Mouse (Mus musculus) E14TG2a.4 (cell line): ENCODE data around the gene C1s1.
"Not testable (repeated sequence)": the region's sequence is repeated elsewhere in the genome, so short reads cannot be mapped to it uniquely, and the experiment has no call there.

Experiments
- H3K27me3 ChIP-seq: 2 replicates; pipeline ENCODE4 v1.6.1; 2014; ENCODE audit warnings: low read length, control low read depth; ENCODE audit not compliant: insufficient read depth
- H3K36me3 ChIP-seq: 2 replicates; pipeline ENCODE4 v1.6.1; 2014; ENCODE audit warnings: low read length, control low read depth; ENCODE audit not compliant: insufficient read depth
- H3K4me1 ChIP-seq: replicated peaks from 2 replicates; pipeline ENCODE4 v1.6.1; 2014; ENCODE audit warnings: low read depth, low read length, control low read depth
- H3K4me3 ChIP-seq: replicated peaks from 2 replicates; pipeline ENCODE4 v1.5.1; 2014; ENCODE audit warnings: mild to moderate bottlenecking, low read length
- H3K9me3 ChIP-seq: 2 replicates; pipeline ENCODE4 v1.6.1; 2014; ENCODE audit warnings: low read length, control low read depth
- CTCF ChIP-seq: conservative IDR thresholded peaks from 2 replicates; pipeline ENCODE4 v1.5.1; 2014; ENCODE audit warnings: low read length
- NANOG ChIP-seq: IDR thresholded peaks from 2 replicates; pipeline ENCODE4 v1.6.1; 2014; ENCODE audit warnings: borderline replicate concordance, low read length, mixed read lengths
- POU5F1 ChIP-seq: IDR thresholded peaks from 2 replicates; pipeline ENCODE4 v1.6.1; 2014; ENCODE audit warnings: low read length, borderline replicate concordance

Gene C1s1

GRCm38 (mm10) chr6:124496054-124496453, 46.1 kb downstream of the C1s1 start:
- TF ChIP-seq CTCF (no peak), NANOG (no peak), POU5F1 (no peak)
- Histone ChIP-seq H3K36me3 (no peaks in the 10 kb centered on the region), H3K4me3 (no peak overlapping the region), H3K9me3 (no peaks in the 10 kb centered on the region), H3K4me1 (peaks cover 33% of the 10 kb centered on the region), H3K27me3 (no peaks in the 10 kb centered on the region; the same call in 1 of the 2 replicates)

- TF ChIP-seq CTCF (no peak), NANOG (no peak), POU5F1 (no peak)
- no peaks in the 10 kb centered on the region for H3K9me3 ChIP-seq
- H3K4me1 ChIP-seq, result peaks cover 16% of the 10 kb centered on the region
These were observed 48.3 kb downstream of the C1s1 start for GRCm38 (mm10) chr6:124493886-124494285.

GRCm38 (mm10) chr6:124492842-124493561, 49.2 kb downstream of the C1s1 start, which contains the start of gene C1rl:
Gene C1rl, plus strand, starts transcription at chr6:124493113.
- Histone ChIP-seq H3K9me3 (no peaks in the 10 kb centered on the region), H3K4me3 (peak within 1 kb of the TSS; percentile 37), H3K27me3 (no peaks in the 10 kb centered on the region), H3K36me3 (no peaks in the 10 kb centered on the region), H3K4me1 (peaks cover 16% of the 10 kb centered on the region)
- TF ChIP-seq POU5F1 (no peak), CTCF (peak; percentile 81)

More at GRCm38 (mm10) chr6:124493886-124494285, 48.3 kb downstream of the C1s1 start:
- H3K27me3 ChIP-seq, result no peaks in the 10 kb centered on the region; the same call in 1 of the 2 replicates
- H3K36me3 ChIP-seq, result no peaks in the 10 kb centered on the region
- peak overlapping the region; percentile 37 for H3K4me3 ChIP-seq

GRCm38 (mm10) chr6:124491427-124491826, 50.7 kb downstream of the C1s1 start:
- no peaks in the 10 kb centered on the region for H3K36me3 ChIP-seq
- no peak for TF ChIP-seq CTCF
- TF ChIP-seq NANOG, result no peak
- TF ChIP-seq POU5F1, result no peak
- H3K9me3 ChIP-seq, result no peaks in the 10 kb centered on the region
- H3K27me3 ChIP-seq, result no peaks in the 10 kb centered on the region
- H3K4me1 ChIP-seq, result peaks cover 16% of the 10 kb centered on the region
- H3K4me3 ChIP-seq, result no peak overlapping the region

- Histone ChIP-seq H3K27me3 (no peaks in the 10 kb centered on the region), H3K9me3 (no peaks in the 10 kb centered on the region), H3K4me1 (peaks cover 24% of the 10 kb centered on the region), H3K36me3 (no peaks in the 10 kb centered on the region), H3K4me3 (no peak overlapping the region)
- TF ChIP-seq POU5F1 (no peak), NANOG (no peak), CTCF (no peak)
These were observed 53.2 kb downstream of the C1s1 start for GRCm38 (mm10) chr6:124488952-124489351.

- Histone ChIP-seq H3K4me1 (peaks cover 15% of the 10 kb centered on the region), H3K9me3 (no peaks in the 10 kb centered on the region), H3K4me3 (no peak overlapping the region), H3K36me3 (no peaks in the 10 kb centered on the region), H3K27me3 (no peaks in the 10 kb centered on the region)
- no peak for TF ChIP-seq NANOG
- no peak for TF ChIP-seq POU5F1
- TF ChIP-seq CTCF, result no peak
These were observed 54.6 kb downstream of the C1s1 start for GRCm38 (mm10) chr6:124487509-124487908.

GRCm38 (mm10) chr6:124485414-124486144, 56.6 kb downstream of the C1s1 start:
- Histone ChIP-seq H3K4me3 (peak overlapping the region; percentile 73), H3K9me3 (no peaks in the 10 kb centered on the region), H3K27me3 (no peaks in the 10 kb centered on the region)

GRCm38 (mm10) chr6:124484851-124485250, 57.3 kb downstream of the C1s1 start:
- Histone ChIP-seq H3K4me3 (peak overlapping the region; percentile 73; the same call in 1 of the 2 replicates), H3K4me1 (peaks cover 34% of the 10 kb centered on the region), H3K9me3 (no peaks in the 10 kb centered on the region), H3K27me3 (no peaks in the 10 kb centered on the region), H3K36me3 (no peaks in the 10 kb centered on the region)
- TF ChIP-seq NANOG, result no peak
- no peak for TF ChIP-seq POU5F1
- TF ChIP-seq CTCF, result no peak

More at GRCm38 (mm10) chr6:124485414-124486144, 56.6 kb downstream of the C1s1 start:
- H3K4me1 ChIP-seq, result peaks cover 28% of the 10 kb centered on the region
- TF ChIP-seq POU5F1 (no peak), NANOG (no peak), CTCF (no peak)
- H3K36me3 ChIP-seq, result no peaks in the 10 kb centered on the region

- peaks cover 44% of the 10 kb centered on the region for H3K4me1 ChIP-seq
- not testable (repeated sequence) for H3K9me3 ChIP-seq, H3K27me3 ChIP-seq, H3K36me3 ChIP-seq, H3K4me3 ChIP-seq
These were observed 58.3 kb downstream of the C1s1 start for GRCm38 (mm10) chr6:124483831-124484230.
